Mouse (Mus musculus) 416B (cell line): ENCODE results near the gene Snd1.

Source experiments
- DNase-seq: peaks from one replicate; pipeline ENCODE4 v3.0.0; 2011; ENCODE audit warnings: low read depth

Gene Snd1

GRCm38 (mm10) chr6:28753217-28753616, 278.3 kb downstream of the Snd1 start:
- no peak for DNase-seq

- DNase-seq = no peak
Measured at GRCm38 (mm10) chr6:28753681-28754080, 278.7 kb downstream of the Snd1 start.

- no peak for DNase-seq
Measured at GRCm38 (mm10) chr6:28754127-28754898, 279.4 kb downstream of the Snd1 start.

GRCm38 (mm10) chr6:28756306-28757018, 281.5 kb downstream of the Snd1 start:
- peak; percentile 17 for DNase-seq

DNA sequence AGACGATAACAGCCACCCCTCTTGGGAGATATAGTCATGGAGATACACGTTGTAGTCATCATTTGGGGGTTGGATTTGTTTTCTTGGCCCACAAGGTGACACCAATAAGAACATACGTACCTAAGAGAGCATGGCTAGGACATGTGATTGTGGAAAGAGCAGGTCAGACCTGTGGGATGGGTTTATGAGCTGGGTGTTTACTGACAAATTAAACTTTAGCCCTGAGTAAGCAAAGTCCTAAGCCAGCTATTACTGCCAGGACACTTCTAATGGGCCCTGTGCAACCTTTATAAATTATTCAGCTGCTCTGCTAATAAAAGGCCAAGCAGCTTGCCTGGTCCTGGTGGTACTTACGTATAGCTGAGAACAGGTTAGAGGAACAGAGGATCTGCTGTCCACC, 283.4 kb downstream of the Snd1 start:
- DNase-seq = no peak

DNA sequence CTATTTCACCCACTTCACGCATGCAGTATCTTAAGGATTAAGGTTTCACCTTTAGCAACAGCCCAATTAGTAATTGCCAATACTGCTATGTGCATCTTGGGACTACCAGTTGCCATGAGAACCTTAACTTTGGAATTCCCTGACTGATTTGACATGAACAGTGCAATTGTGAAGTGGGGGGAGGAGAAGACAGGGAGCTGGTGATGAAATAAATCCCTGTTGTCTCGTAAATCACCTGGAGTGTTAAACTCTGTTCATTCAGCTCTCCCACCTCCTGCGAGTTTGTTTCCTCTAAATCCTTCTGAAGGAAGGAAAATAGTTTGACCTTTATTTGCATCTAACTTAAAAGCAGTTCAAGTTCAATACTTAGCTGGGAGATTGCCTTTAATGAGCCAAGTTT, 286.8 kb downstream of the Snd1 start:
- no peak for DNase-seq

- DNase-seq = no peak
Measured at GRCm38 (mm10) chr6:28762132-28762775, 287.3 kb downstream of the Snd1 start.

DNA sequence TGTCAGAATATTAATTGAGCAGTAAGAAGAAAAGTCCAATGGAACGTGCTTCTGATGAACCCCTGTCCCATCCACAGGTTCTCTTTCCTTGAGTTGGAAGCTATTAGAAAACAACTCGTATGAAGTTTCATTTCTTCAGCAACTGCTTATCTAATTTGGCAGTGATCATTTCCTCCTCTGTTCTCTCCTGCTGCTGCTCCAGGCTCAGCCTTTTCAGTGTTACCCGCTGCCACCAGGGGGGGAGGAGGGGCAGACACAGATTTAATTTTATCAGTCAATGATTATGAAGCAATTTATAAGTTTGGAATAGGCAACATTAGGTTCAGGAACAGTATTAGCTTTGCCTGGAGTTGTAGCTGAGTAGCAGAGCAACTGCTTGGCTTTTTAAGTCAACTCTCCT, 291.7 kb downstream of the Snd1 start:
- DNase-seq = no peak

- DNase-seq = no peak
Measured at GRCm38 (mm10) chr6:28767891-28768481, 293.0 kb downstream of the Snd1 start.

DNA sequence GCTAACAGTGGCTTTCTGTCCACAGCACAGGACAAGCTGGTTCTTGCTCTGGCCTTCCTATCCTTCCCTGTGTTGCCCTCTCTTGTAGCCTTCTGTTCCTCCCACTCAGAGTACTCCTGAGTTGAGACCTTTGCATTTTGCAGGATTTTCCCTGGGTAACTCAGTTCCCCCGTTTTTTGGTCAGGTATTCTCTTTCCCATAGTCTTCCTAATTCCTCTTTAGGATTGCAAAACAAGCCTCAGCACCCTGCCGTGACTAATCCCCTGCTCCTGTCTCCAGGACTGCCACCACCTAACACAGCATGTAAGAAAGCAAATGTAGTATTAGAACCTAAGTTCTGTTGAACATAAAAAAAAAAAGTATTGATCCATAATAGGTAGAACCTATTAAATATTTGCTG, 296.4 kb downstream of the Snd1 start:
- DNase-seq = no peak

DNA sequence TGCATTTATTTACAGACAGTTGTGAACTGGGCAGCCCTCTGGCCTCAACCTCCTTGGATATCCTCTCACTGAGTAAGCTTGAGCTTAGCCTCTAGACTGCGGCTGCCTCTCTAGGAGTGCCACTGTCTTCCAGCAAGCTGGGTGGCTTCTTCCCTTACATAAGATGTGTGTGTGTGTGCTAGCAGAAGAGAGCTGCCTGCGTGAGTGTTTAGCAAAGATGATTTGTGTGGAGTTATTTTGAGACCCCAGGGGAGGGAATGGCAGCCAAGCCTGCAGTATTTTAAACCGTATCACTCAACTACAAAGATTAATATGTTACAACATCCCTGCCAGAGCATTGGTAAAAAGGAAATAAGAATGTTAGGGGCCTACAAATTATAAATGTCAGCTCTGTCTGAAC, 306.8 kb downstream of the Snd1 start:
- no peak for DNase-seq

- DNase-seq = no peak
Measured at GRCm38 (mm10) chr6:28783082-28783647, 308.2 kb downstream of the Snd1 start.

- no peak for DNase-seq
Measured at GRCm38 (mm10) chr6:28783953-28784352, 309.0 kb downstream of the Snd1 start.

DNA sequence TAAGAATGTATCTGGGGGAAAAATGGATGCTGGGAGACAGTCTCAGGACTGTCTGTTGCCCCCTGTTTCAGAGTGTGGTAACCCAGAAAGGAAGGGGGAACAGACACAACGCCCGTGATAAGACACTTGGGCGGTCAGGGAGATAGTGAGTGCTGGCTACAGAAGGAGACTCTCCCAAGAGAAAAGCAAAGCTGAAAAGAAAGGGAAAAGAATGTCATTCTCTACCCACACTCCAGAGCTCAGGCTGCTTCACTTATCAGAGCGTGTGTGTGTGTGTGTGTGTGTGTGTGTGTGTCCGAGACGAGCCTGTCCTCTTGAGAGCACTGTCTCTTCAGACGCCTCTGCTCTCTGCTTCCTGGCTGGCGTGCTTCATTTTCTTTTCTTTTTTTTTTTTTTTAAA, 310.8 kb downstream of the Snd1 start:
- peak; percentile 6 for DNase-seq

- no peak for DNase-seq
Measured at GRCm38 (mm10) chr6:28787133-28787532, 312.2 kb downstream of the Snd1 start.

DNA sequence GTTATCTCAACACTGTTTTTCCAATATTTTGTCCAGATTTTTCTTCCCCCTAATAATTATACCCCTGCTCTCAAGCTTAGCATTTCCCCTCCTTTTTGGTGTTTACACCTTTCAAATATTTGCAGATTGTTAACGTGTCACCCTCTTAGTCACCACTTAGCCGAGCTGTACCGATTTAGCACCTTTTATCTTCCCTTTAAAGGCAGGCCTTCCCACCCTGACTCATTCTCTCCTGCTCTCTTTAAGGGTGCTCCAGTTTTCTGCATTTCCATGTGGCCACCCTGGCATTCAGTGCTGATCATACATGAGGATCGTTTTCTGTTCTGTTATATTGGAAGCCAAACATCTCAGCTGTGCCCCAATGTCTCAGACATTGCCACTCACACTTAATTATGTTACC, 314.7 kb downstream of the Snd1 start:
- no peak for DNase-seq

DNA sequence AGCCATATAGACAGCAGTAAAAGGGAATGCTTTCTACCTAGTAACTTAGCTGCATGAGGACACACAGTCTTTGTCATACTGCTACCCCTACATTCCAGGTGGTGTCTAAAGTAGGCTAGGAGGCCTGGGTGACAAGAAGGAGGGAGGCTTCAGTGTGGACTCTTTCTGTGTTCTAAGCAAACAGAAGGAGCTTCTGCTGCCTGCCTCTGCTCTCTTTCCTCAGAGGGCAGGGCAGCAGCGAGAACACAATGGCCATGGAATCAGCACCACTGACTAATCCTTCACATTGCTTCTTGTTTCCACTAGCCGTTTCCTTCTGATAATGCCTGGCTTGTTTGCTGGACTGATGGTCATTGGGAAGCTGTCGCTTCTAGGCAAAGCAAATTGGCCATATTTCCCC, 316.2 kb downstream of the Snd1 start:
- peak; percentile 37 for DNase-seq

GRCm38 (mm10) chr6:28791809-28792208, 316.9 kb downstream of the Snd1 start:
- DNase-seq = peak; percentile 64

DNA sequence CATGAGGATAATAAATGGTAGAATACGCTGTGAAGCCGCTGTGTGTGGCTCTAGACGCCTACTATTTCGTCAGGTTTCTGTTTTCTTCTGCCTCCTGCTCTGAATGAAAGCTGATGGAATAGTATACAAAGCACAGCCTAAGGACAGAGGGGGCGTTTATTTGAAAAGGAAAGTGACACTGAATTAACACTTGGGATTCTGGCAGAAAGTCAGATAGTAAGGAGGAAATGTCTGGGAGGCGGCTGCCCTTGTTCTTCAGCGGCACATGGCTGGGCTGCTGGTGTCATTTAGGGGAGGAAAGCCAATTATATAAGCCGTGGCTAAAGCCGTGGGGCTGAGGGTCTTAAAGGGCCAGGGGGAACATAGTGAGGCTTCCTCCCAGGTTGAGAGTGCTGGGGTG, 320.4 kb downstream of the Snd1 start:
- no peak for DNase-seq

- DNase-seq = no peak
Measured at GRCm38 (mm10) chr6:28795792-28796515, 321.0 kb downstream of the Snd1 start.

GRCm38 (mm10) chr6:28799818-28800217, 324.9 kb downstream of the Snd1 start:
- no peak for DNase-seq

GRCm38 (mm10) chr6:28800976-28801375, 326.0 kb downstream of the Snd1 start:
- DNase-seq = no peak
